Mouse (Mus musculus) bone marrow, adult 2 months (tissue): Measurements from ENCODE around the gene Stpg1. TPM values are rescaled to one million over a fixed set of nuclear protein-coding genes. Genes with fewer than 3 reads are reported as not detected.

Experiments used
- H3K27ac ChIP-seq: fragments of 200-500 bp; 2 replicates; pipeline ENCODE4 v1.5.1; 2012; ENCODE audit warnings: low read depth, mild to moderate bottlenecking, control low read depth, inconsistent platforms, low read length; ENCODE audit not compliant: control insufficient read depth, poor library complexity, insufficient read depth
- H3K4me1 ChIP-seq: fragments of 200-500 bp; 2 replicates; pipeline ENCODE4 v1.6.1; 2011; ENCODE audit warnings: low read length; ENCODE audit not compliant: control insufficient read depth, insufficient read depth
- H3K4me3 ChIP-seq: fragments of 200-500 bp; replicated peaks from 2 replicates; pipeline ENCODE3; 2011; ENCODE audit warnings: mild to moderate bottlenecking, low read depth, low read length, control low read depth; ENCODE audit not compliant: control insufficient read depth
- CTCF ChIP-seq: fragments of 200-500 bp; IDR thresholded peaks from 2 replicates; pipeline ENCODE4 v1.5.1; 2011; ENCODE audit warnings: low read length, control low read depth; ENCODE audit not compliant: control insufficient read depth, insufficient read depth
- POLR2A ChIP-seq: fragments of 200-500 bp; IDR thresholded peaks from 2 replicates; pipeline ENCODE4 v1.6.1; 2011; ENCODE audit warnings: low read depth, mild to moderate bottlenecking, control low read depth, low read length, borderline replicate concordance; ENCODE audit not compliant: control insufficient read depth
- WGBS: fragments of 180-500 bp; shearing (Covaris S2); methylation state at CpG from one replicate; pipeline ENCODE4 v1.1.7; 2018; 5-methylcytosine and 5-hydroxymethylcytosine counted together
- polyA plus RNA-seq: library from polyadenylated mRNA; stranded (reverse); fragments of >200 nt; gene quantifications from 2 replicates; pipeline ENCODE4 v1.2.4, GENCODE M21; 2011; ENCODE audit warnings: low replicate concordance; ENCODE audit not compliant: missing spikeins, insufficient read depth, insufficient read length

Gene Stpg1
- polyA plus RNA-seq, 1 experiment: 1.4 TPM

GRCm38 (mm10) chr4:135518135-135518534 is 23.5 kb downstream of the Stpg1 start:
- 85% methylated on average over 12 of the region's 12 CpGs for WGBS
- H3K4me1 ChIP-seq: no peaks in the 10 kb centered on the region; the same call in none of the 2 replicates
- no peak overlapping the region for H3K4me3 ChIP-seq
- TF ChIP-seq CTCF: no peak
- TF ChIP-seq POLR2A: no peak
- H3K27ac ChIP-seq: no peak overlapping the region

DNA sequence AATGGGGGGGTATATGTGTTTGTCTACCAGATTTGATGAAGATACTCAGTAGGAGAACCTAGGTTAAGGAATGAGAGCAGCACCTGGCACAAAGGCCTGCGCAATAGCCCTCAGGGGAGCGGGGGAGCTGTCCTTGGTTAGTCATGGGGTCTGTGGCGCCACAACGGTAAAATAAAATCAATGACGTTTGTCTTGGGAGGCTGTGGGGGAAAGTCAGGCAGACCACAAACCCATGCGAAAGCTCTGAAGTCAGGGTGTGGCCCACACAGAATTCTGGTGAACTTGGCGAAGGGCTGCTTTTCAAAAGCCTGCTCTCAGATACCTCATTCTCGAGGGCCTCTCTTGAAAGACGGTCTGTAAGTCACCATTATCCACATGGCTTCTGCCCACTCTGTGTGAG is 25.8 kb downstream of the Stpg1 start:
- WGBS: 43% methylated on average over 9 of the region's 9 CpGs
- Histone ChIP-seq H3K27ac (no peak overlapping the region), H3K4me1 (no peaks in the 10 kb centered on the region), H3K4me3 (no peak overlapping the region)
- TF ChIP-seq POLR2A (no peak), CTCF (no peak)

DNA sequence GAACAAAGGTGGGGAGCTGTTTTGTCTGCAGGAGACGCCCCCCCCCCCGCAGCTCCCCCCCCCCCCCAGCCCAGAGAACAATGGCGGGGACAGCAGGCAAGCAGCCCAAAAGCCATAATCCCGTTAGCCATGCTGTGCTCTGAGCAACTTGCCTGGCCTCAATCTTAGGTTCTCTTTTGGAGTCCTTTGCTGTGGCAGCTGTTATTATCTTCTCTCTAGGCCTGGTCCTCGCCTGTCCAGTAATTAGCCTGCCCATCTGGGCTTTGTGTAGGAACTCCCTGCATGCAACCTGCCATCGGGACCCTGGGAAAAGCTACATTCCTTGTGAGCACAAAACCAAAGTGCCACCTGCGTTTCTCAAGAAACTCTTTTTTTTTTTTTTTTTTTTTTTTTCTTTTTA is 29.3 kb downstream of the Stpg1 start:
- 55% methylated on average over 7 of the region's 7 CpGs for WGBS
- TF ChIP-seq CTCF: no peak
- TF ChIP-seq POLR2A: no peak

GRCm38 (mm10) chr4:135525057-135525456 is 30.5 kb downstream of the Stpg1 start:
- Histone ChIP-seq H3K27ac (no peak overlapping the region), H3K4me3 (no peak overlapping the region), H3K4me1 (no peaks in the 10 kb centered on the region)
- TF ChIP-seq POLR2A: no peak
- no peak for TF ChIP-seq CTCF
- 75% methylated on average over 12 of the region's 12 CpGs for WGBS

More for the DNA sequence above, 29.3 kb downstream of the Stpg1 start:
- no peak overlapping the region for H3K27ac ChIP-seq
- no peaks in the 10 kb centered on the region for H3K4me1 ChIP-seq
- no peak overlapping the region for H3K4me3 ChIP-seq

- H3K27ac ChIP-seq: no peak overlapping the region
- 59% methylated on average over 14 of the region's 14 CpGs for WGBS
- TF ChIP-seq POLR2A (no peak), CTCF (no peak)
- no peak overlapping the region for H3K4me3 ChIP-seq
- H3K4me1 ChIP-seq: no peaks in the 10 kb centered on the region
These were observed 31.6 kb downstream of the Stpg1 start for GRCm38 (mm10) chr4:135526039-135526710.

GRCm38 (mm10) chr4:135530270-135530669 is 35.7 kb downstream of the Stpg1 start:
- Histone ChIP-seq H3K4me3 (no peak overlapping the region), H3K4me1 (no peaks in the 10 kb centered on the region), H3K27ac (no peak overlapping the region)
- TF ChIP-seq POLR2A: no peak
- peak; percentile 27; the same call in 1 of the 2 replicates for TF ChIP-seq CTCF
- WGBS: 62% methylated on average over 2 of the region's 2 CpGs

DNA sequence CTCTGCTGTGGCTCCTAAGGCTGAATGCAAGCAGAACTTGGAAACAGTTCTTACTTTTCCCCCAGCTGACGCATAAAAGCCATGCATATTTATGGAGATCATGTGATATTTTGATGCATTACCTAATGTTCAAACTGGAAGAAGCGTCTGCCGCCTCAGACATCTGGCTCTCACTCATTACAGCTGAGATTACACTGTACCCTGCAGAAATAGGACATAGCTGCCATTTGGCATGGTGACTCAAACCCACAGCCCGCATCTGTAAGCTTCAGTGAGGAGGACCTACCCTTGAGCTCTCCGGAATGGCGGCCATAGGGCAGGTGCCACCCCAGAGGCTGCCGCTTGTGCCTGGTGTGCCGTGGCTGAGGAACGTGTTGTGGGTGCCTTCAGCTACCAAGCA is 36.6 kb downstream of the Stpg1 start:
- WGBS: 86% methylated on average over 9 of the region's 9 CpGs
- no peaks in the 10 kb centered on the region for H3K4me1 ChIP-seq
- H3K27ac ChIP-seq: no peak overlapping the region
- H3K4me3 ChIP-seq: no peak overlapping the region
- no peak for TF ChIP-seq POLR2A
- no peak for TF ChIP-seq CTCF

DNA sequence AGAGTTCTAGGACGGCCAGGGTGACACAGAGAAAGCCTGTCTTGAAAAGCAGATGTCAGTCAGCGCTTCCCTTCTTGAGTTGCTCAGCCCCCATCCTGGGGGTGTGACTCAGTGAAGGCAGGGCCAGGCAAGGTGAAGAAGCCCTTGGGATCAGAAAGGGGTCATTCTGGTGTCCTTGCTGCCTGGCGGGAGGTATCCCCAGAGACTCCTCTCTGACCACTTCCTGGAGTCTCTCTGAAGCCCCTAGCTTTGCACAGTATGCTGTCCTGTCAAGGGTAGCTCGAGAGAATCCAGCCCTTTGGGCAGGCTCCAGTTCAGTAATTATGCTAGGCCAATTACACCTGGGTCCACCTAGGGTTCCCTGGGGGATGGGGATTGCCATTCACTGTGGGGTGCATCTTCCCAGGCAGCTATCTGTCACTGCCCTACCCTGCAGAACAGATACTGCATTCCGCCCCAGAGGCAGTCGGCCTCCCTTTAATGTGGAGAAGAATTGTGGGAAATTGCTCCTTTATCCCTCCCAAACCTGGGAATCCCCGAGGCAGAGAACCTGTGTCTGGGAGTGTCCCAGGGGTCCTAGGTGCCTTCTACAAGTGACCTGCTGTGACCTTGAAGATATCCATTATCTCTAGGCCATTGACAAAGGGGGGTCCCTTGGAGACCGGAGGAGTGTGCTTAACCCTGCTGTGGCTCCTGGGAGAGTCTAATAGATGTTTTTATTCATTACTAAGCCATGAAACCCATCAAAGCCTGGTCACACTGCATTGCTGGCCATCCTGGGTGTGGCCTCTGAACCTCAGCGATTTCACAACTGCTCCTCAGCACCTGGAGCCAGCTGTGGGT is 37.4 kb downstream of the Stpg1 start:
- no peak overlapping the region for H3K4me3 ChIP-seq
- no peaks in the 10 kb centered on the region for H3K4me1 ChIP-seq
- H3K27ac ChIP-seq: no peak overlapping the region
- WGBS: 66% methylated on average over 9 of the region's 9 CpGs
- TF ChIP-seq POLR2A (no peak), CTCF (no peak)

DNA sequence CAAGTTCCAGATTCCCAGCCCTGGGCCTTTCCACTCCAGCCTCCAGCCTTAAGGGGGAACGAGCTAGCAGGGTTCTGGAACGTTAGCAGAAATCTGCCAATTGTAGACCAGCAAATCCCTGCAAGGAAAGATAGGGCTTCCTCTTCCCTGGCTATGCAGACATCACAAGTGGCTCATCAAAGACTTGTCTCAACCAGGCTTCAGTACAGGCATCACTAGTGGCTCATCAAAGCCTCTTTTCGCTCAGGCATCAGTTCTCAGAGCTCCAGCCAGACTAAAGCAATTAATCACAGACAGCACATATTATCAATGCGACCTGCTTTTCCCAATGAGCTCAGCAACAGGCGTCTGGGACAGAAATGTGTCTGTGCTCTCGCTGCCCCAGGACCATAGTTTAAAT is 38.4 kb downstream of the Stpg1 start:
- Histone ChIP-seq H3K4me1 (no peaks in the 10 kb centered on the region), H3K4me3 (no peak overlapping the region), H3K27ac (no peak overlapping the region)
- TF ChIP-seq CTCF (no peak), POLR2A (no peak)
- 70% methylated on average over 6 of the region's 6 CpGs for WGBS
